Mouse (Mus musculus): ENCODE measurements around the gene Cwc25.
A peak's percentile ranks its signal among the peaks of the same experiment; 100 is the strongest.

DNA sequence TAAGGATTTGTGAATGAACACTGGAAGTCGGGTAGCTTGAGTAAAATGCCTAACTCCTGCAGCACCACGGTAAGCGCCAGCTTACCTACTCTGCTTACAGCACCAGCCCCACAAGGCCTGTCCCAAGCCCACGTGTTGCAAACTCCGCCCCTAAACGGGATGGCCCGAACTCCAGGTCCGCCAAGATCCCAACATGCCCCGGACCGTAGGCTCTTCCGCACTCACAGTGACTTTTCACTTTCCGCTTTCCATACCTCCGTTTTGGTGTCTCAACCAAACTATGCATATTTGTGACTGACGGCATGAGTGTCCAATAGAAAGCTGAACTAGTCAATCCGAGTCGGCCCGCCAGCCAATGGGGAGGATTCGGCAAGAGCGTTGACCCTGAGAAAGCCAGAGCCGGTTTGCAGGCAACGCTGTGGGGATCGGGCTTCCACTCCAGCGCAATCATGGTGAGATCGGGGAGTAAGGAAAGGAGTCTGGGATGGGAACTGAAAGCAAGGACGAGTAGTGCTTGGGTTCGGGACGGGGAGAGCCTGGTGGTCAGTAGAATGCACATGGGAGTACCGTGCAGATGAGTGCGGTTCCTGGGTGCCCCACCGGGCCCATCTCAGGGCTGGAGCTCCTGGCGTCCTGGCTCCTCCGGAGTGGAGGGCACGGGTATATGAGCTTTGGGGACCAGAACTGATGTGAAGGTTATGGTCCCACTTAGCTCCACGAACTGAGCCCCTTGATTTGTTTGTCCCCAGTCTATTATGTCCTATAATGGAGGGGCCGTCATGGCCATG is 63.1 kb downstream of the Cwc25 start, which contains the start of gene Psmb3:
- TF ChIP-seq CTCF (conservative IDR thresholded peaks at IDR 0.05; ENCODE audit: insufficient read depth, insufficient read length, low read depth, low read length), result no peak
- peak; percentile 68 for TF ChIP-seq POLR2A (IDR thresholded peaks at IDR 0.05; ENCODE audit: low read depth, low read length)
